Mouse (Mus musculus) myocyte (in vitro differentiated cells): Measurements from ENCODE around the gene Rftn1. TPM values are rescaled to one million over a fixed set of nuclear protein-coding genes. Genes with fewer than 3 reads are reported as not detected.
"Not testable (repeated sequence)": the region's sequence is repeated elsewhere in the genome, so short reads cannot be mapped to it uniquely, and the experiment has no call there.

Experiments
- H3K27me3 ChIP-seq: one replicate; pipeline ENCODE4 v1.6.1; 2011; ENCODE audit not compliant: control insufficient read depth, insufficient read depth, insufficient read length
- H3K36me3 ChIP-seq: one replicate; pipeline ENCODE4 v1.6.1; 2011; ENCODE audit not compliant: control insufficient read depth, insufficient read depth
- H3K4me2 ChIP-seq: one replicate; pipeline ENCODE4 v1.6.1; 2011; ENCODE audit warnings: low read depth, control low read depth
- H3K4me3 ChIP-seq: one replicate; pipeline ENCODE4 v1.5.1; 2011; ENCODE audit warnings: mild to moderate bottlenecking, control low read depth, moderate library complexity
- H3K79me2 ChIP-seq: one replicate; pipeline ENCODE4 v1.6.1; 2011; ENCODE audit not compliant: control insufficient read depth, insufficient read depth
- H3ac ChIP-seq: one replicate; pipeline ENCODE4 v1.6.1; 2011; ENCODE audit not compliant: control insufficient read depth, insufficient read length
- CEBPB ChIP-seq: IDR thresholded peaks from 2 replicates; pipeline ENCODE4 v1.6.1; 2011; ENCODE audit warnings: mild to moderate bottlenecking, moderate library complexity; ENCODE audit not compliant: poor library complexity, insufficient read depth, severe bottlenecking
- E2F4 ChIP-seq: IDR thresholded peaks from one replicate; pipeline ENCODE4 v1.6.1; 2011; ENCODE audit warnings: mild to moderate bottlenecking, control low read depth, moderate library complexity; ENCODE audit not compliant: insufficient read depth
- MAX ChIP-seq: IDR thresholded peaks from one replicate; pipeline ENCODE4 v1.6.1; 2011; ENCODE audit warnings: low read depth, mild to moderate bottlenecking, control low read depth
- MYOD1 ChIP-seq, 3 experiments: IDR thresholded peaks; one replicate each; pipeline ENCODE4 v1.6.1; 2011; ENCODE audit warnings: control low read depth in 2 of 3, low read depth in 2 of 3, mild to moderate bottlenecking in 2 of 3, moderate library complexity in 1 of 3; ENCODE audit not compliant: insufficient read length in 2 of 3, control insufficient read depth in 1 of 3
- MYOG ChIP-seq, 3 experiments: IDR thresholded peaks; one replicate each; pipeline ENCODE4 v1.6.1; 2011; ENCODE audit warnings: control low read depth in 2 of 3, low read depth in 2 of 3, mild to moderate bottlenecking in 2 of 3; ENCODE audit not compliant: insufficient read length in 2 of 3, control insufficient read depth in 1 of 3, insufficient read depth in 1 of 3
- POLR2A ChIP-seq: IDR thresholded peaks from one replicate; pipeline ENCODE4 v1.6.1; 2011; ENCODE audit warnings: low read depth, mild to moderate bottlenecking, control low read depth, moderate library complexity; ENCODE audit not compliant: insufficient read length
- POLR2AphosphoS2 ChIP-seq: IDR thresholded peaks from one replicate; pipeline ENCODE4 v1.6.1; 2011; ENCODE audit warnings: low read depth, control low read depth; ENCODE audit not compliant: insufficient read length
- REST ChIP-seq: IDR thresholded peaks from one replicate; pipeline ENCODE4 v1.6.1; 2011; ENCODE audit warnings: mild to moderate bottlenecking, control low read depth, moderate library complexity; ENCODE audit not compliant: insufficient read depth, insufficient read length
- SRF ChIP-seq: IDR thresholded peaks from one replicate; pipeline ENCODE4 v1.6.1; 2011; ENCODE audit warnings: low read depth; ENCODE audit not compliant: control insufficient read depth, insufficient read length
- TCF12 ChIP-seq: IDR thresholded peaks from one replicate; pipeline ENCODE4 v1.6.1; 2011; ENCODE audit warnings: mild to moderate bottlenecking, control low read depth; ENCODE audit not compliant: poor library complexity, insufficient read depth, severe bottlenecking
- TCF3 ChIP-seq: IDR thresholded peaks from one replicate; pipeline ENCODE4 v1.6.1; 2011; ENCODE audit warnings: low read depth, control low read depth; ENCODE audit not compliant: insufficient read length
- USF1 ChIP-seq: IDR thresholded peaks from one replicate; pipeline ENCODE4 v1.6.1; 2011; ENCODE audit warnings: low read depth, mild to moderate bottlenecking, control low read depth, moderate library complexity
- polyA plus RNA-seq: library from polyadenylated mRNA; unstranded; fragments of >200 nt; fragmentation: generic; extraction: Trizol; gene quantifications from one replicate; pipeline ENCODE4 v1.2.1, GENCODE M21; 2012; ENCODE audit warnings: missing spikeins

Rftn1 gene
- polyA plus RNA-seq, 1 experiment, result 0.40 TPM

- no peak overlapping the region for H3K4me3 ChIP-seq
- no peaks in the 10 kb centered on the region for H3K27me3 ChIP-seq
- H3K4me2 ChIP-seq, result no peak overlapping the region
- H3K36me3 ChIP-seq, result no peaks in the 10 kb centered on the region
- TF ChIP-seq CEBPB (no peak), POLR2A (no peak), E2F4 (no peak), REST (no peak), USF1 (no peak), MYOD1 (IDR thresholded peaks at IDR 0.05; ENCODE audit: control insufficient read depth in 1 of 3, insufficient read length in 2 of 3, low read depth in 2 of 3) (no peak), SRF (no peak), POLR2AphosphoS2 (no peak), TCF12 (no peak), TCF3 (no peak), MYOG (IDR thresholded peaks at IDR 0.05; ENCODE audit: control insufficient read depth in 1 of 3, insufficient read depth in 1 of 3, insufficient read length in 2 of 3, low read depth in 2 of 3) (no peak), MAX (no peak)
- no peaks in the 10 kb centered on the region for H3K79me2 ChIP-seq
- H3ac ChIP-seq, result no peak overlapping the region
Observed at GRCm38 (mm10) chr17:50213117-50213516, 22.6 kb upstream of the Rftn1 start.

GRCm38 (mm10) chr17:50211816-50212215, 21.3 kb upstream of the Rftn1 start:
- Histone ChIP-seq H3K79me2 (no peaks in the 10 kb centered on the region), H3K4me2 (no peak overlapping the region), H3K36me3 (no peaks in the 10 kb centered on the region), H3K27me3 (no peaks in the 10 kb centered on the region), H3K4me3 (no peak overlapping the region), H3ac (no peak overlapping the region)
- TF ChIP-seq E2F4, result no peak

- TF ChIP-seq CEBPB (no peak), E2F4 (no peak), USF1 (peak; percentile 29), MAX (no peak), POLR2A (peak; percentile 21), MYOG (IDR thresholded peaks at IDR 0.05; ENCODE audit: control insufficient read depth in 1 of 3, insufficient read depth in 1 of 3, insufficient read length in 2 of 3, low read depth in 2 of 3) (no peak), POLR2AphosphoS2 (no peak), TCF12 (no peak), MYOD1 (IDR thresholded peaks at IDR 0.05; ENCODE audit: control insufficient read depth in 1 of 3, insufficient read length in 2 of 3, low read depth in 2 of 3) (no peak)
- no peak overlapping the region for H3K4me3 ChIP-seq
- H3ac ChIP-seq, result no peak overlapping the region
- H3K36me3 ChIP-seq, result no peaks in the 10 kb centered on the region
- H3K4me2 ChIP-seq, result no peak overlapping the region
- H3K79me2 ChIP-seq, result no peaks in the 10 kb centered on the region
- no peaks in the 10 kb centered on the region for H3K27me3 ChIP-seq
Observed at GRCm38 (mm10) chr17:50209831-50210230, 19.4 kb upstream of the Rftn1 start.

- H3K36me3 ChIP-seq, result no peaks in the 10 kb centered on the region
- no peak overlapping the region for H3K4me3 ChIP-seq
- H3ac ChIP-seq, result no peak overlapping the region
- no peak overlapping the region for H3K4me2 ChIP-seq
- TF ChIP-seq MYOG (IDR thresholded peaks at IDR 0.05; ENCODE audit: control insufficient read depth in 1 of 3, insufficient read depth in 1 of 3, insufficient read length in 2 of 3, low read depth in 2 of 3), result no peak
- TF ChIP-seq MYOD1 (IDR thresholded peaks at IDR 0.05; ENCODE audit: control insufficient read depth in 1 of 3, insufficient read length in 2 of 3, low read depth in 2 of 3), result no peak
- no peak for TF ChIP-seq MAX
- TF ChIP-seq E2F4, result no peak
- TF ChIP-seq TCF12, result no peak
- TF ChIP-seq TCF3, result no peak
- TF ChIP-seq SRF, result no peak
- TF ChIP-seq REST, result no peak
- TF ChIP-seq CEBPB, result no peak
- no peak for TF ChIP-seq POLR2A
- TF ChIP-seq USF1, result no peak
- no peak for TF ChIP-seq POLR2AphosphoS2
- H3K79me2 ChIP-seq, result no peaks in the 10 kb centered on the region
- H3K27me3 ChIP-seq, result no peaks in the 10 kb centered on the region
Observed at GRCm38 (mm10) chr17:50208137-50209045, 17.9 kb upstream of the Rftn1 start.

- H3K4me3 ChIP-seq, H3ac ChIP-seq, H3K27me3 ChIP-seq, H3K79me2 ChIP-seq, H3K36me3 ChIP-seq, H3K4me2 ChIP-seq: not testable (repeated sequence)
Observed at GRCm38 (mm10) chr17:50206262-50206661, 15.8 kb upstream of the Rftn1 start.

- not testable (repeated sequence) for H3K4me2 ChIP-seq, H3K36me3 ChIP-seq, H3K4me3 ChIP-seq, H3K27me3 ChIP-seq, H3K79me2 ChIP-seq, H3ac ChIP-seq
Observed at GRCm38 (mm10) chr17:50205840-50206239, 15.4 kb upstream of the Rftn1 start.
